Mouse (Mus musculus) neural tube, embryonic 13.5 days (tissue): ENCODE measurements around the gene Cct5. TPM values are rescaled to one million over a fixed set of nuclear protein-coding genes. Genes with fewer than 3 reads are reported as not detected.
A peak's percentile ranks its signal among the peaks of the same experiment; 100 is the strongest.

Source experiments
- ATAC-seq: fragments of 200-750 bp; cut with Nextera tagmentation; 2 replicates; pipeline ENCODE4 v1.8.0; 2017; ENCODE audit warnings: low read depth, mild to moderate bottlenecking, moderate TSS enrichment, moderate library complexity
- H3K27ac ChIP-seq: fragments of 300-500 bp; sonication (generic); replicated peaks from 2 replicates; pipeline ENCODE4 v1.5.1; 2015; ENCODE audit warnings: moderate library complexity, mild to moderate bottlenecking, inconsistent platforms
- H3K27me3 ChIP-seq: fragments of 300-500 bp; sonication (generic); 2 replicates; pipeline ENCODE4 v1.6.1; 2015; ENCODE audit warnings: mild to moderate bottlenecking, inconsistent platforms
- H3K36me3 ChIP-seq: fragments of 300-500 bp; sonication (generic); 2 replicates; pipeline ENCODE4 v1.6.1; 2015; ENCODE audit warnings: mild to moderate bottlenecking, inconsistent platforms
- H3K4me1 ChIP-seq: fragments of 300-500 bp; sonication (generic); replicated peaks from 2 replicates; pipeline ENCODE4 v1.6.1; 2015; ENCODE audit warnings: inconsistent platforms
- H3K4me2 ChIP-seq: fragments of 300-500 bp; sonication (generic); 2 replicates; pipeline ENCODE4 v1.6.1; 2015; ENCODE audit warnings: inconsistent platforms, mild to moderate bottlenecking, moderate library complexity
- H3K4me3 ChIP-seq: fragments of 300-500 bp; sonication (generic); 2 replicates; pipeline ENCODE4 v1.5.1; 2015; ENCODE audit warnings: mild to moderate bottlenecking, inconsistent platforms
- H3K9ac ChIP-seq: fragments of 300-500 bp; sonication (generic); 2 replicates; pipeline ENCODE4 v1.6.1; 2015; ENCODE audit warnings: moderate library complexity, mild to moderate bottlenecking, inconsistent platforms
- H3K9me3 ChIP-seq: fragments of 300-500 bp; sonication (generic); 2 replicates; pipeline ENCODE4 v1.6.1; 2016; ENCODE audit warnings: inconsistent platforms
- WGBS: fragments of 180-500 bp; shearing (Covaris S2); methylation state at CpG from one replicate; pipeline ENCODE4 v1.1.7; 2015; 5-methylcytosine and 5-hydroxymethylcytosine counted together
- polyA plus RNA-seq: library from polyadenylated mRNA; unstranded; fragments of >200 nt; fragmentation: Nextera tagmentation; extraction: Ambion mirVana; gene quantifications from 2 replicates; pipeline ENCODE4 v1.2.1, GENCODE M21; 2015

Gene Cct5
- polyA plus RNA-seq, 1 experiment from 2014 or later, result 545 TPM

DNA sequence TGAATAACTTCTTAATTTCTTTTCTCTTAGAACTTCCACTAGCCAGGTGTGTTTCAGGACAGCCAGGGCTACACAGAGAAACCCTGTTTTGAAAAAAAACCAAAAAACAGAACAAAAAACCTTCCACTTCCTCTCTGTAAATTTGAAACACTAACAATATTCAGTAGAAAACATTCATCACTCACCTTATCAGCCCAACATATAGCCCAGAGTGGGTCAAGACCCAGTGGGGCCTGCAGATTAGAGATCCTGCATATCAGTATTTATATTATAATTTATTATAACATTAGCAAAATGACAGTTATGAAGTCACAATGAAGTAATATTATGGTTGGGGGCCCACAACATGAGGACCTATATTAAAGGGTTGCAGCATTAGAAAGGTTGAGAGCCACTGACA is 27.9 kb downstream of the Cct5 start:
- Histone ChIP-seq H3K27ac (no peak overlapping the region), H3K4me1 (peaks cover 2% of the 10 kb centered on the region), H3K4me3 (no peak overlapping the region), H3K27me3 (no peaks in the 10 kb centered on the region), H3K36me3 (no peaks in the 10 kb centered on the region), H3K4me2 (no peak overlapping the region), H3K9ac (no peak overlapping the region), H3K9me3 (no peaks in the 10 kb centered on the region)
- no peak for ATAC-seq

DNA sequence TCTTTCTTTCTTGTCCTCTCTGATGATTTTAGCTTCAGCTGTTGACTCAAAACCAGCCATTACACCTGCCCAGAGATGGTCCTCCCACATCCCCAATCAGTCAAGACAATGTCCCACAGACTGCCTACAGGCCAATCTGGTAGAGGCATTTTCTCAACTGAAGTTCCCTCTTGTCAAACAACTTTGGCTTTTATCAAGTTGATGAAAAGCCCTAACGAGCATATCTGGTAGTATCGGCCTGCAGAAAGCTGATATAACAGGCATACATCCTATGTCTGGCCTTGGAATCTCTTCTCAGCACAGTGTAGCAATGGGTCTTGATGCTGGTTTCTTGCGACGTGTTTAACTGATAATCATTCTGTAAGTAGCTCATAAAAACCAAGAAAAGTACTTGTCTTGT is 28.3 kb downstream of the Cct5 start:
- Histone ChIP-seq H3K36me3 (no peaks in the 10 kb centered on the region), H3K27ac (no peak overlapping the region), H3K4me3 (no peak overlapping the region), H3K9me3 (no peaks in the 10 kb centered on the region), H3K4me2 (no peak overlapping the region), H3K4me1 (peaks cover 5% of the 10 kb centered on the region), H3K9ac (no peak overlapping the region), H3K27me3 (no peaks in the 10 kb centered on the region)
- 89% methylated on average over 4 of the region's 4 CpGs for WGBS
- no peak for ATAC-seq

DNA sequence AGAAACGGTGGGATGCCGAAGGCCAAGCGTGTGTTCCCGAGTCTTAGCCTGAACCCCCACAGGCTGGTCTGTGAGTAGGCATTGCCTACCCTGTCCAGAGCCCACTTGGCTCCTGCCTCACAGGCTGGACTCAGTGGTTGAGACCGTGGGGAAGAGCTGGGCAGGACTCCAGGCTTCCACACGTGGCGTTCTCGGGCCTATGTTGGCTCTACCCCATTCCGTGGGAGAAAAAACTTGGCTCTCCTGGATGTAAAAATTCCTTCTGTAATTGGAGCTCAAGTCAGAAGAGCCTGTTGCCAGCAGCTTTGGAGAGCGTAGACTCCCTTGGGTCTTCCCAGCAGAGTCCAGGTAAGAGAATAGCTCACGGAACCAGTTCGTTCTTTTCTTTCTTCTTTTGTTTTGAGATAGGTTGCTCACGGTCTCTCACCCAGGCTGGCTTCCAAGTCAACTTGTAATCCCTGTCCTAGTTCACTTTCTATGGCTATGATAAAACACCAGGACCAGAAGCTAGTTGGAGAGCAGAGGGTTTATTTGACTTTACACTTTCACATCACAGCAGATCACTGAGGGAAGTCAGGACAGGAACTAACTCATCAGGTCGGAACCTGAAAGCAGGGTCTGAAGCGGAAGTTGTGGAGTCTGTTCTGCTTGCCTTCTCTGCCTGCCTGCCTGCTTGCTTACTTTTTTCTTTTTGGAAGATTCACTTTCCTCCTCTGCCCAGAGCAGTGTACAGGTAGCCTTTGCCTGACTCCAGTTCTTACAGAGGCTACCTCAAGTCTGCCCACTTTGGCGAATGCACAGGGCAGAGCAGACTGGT is 29.5 kb downstream of the Cct5 start:
- WGBS, result 80% methylated on average over 16 of the region's 16 CpGs
- no peak overlapping the region for H3K9ac ChIP-seq
- peaks cover 5% of the 10 kb centered on the region for H3K4me1 ChIP-seq
- H3K27ac ChIP-seq, result no peak overlapping the region
- no peaks in the 10 kb centered on the region for H3K9me3 ChIP-seq
- ATAC-seq, result no peak
- H3K27me3 ChIP-seq, result no peaks in the 10 kb centered on the region
- H3K4me3 ChIP-seq, result no peak overlapping the region
- no peaks in the 10 kb centered on the region for H3K36me3 ChIP-seq
- H3K4me2 ChIP-seq, result no peak overlapping the region

DNA sequence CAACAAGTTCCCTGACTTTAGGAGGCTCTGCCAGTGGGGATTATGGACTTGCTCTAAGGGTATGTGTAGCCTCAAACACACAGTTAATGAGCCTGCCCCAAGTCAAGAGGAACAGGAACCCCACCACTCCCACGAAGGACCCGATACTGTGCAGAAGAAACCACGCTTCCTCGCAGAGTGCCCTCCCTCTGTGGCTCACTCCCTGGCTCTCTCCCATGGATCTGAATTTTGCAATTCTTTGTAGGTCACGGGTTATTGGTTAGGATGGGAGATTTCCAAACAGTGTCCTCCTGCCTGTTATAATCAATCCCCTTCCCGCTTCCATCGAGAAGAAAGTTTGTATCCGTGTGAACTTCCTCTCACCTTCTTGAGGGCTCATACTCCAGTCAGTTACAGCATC is 30.6 kb downstream of the Cct5 start:
- no peak for ATAC-seq
- H3K9ac ChIP-seq, result no peak overlapping the region
- H3K9me3 ChIP-seq, result no peaks in the 10 kb centered on the region
- H3K36me3 ChIP-seq, result no peaks in the 10 kb centered on the region
- peaks cover 5% of the 10 kb centered on the region for H3K4me1 ChIP-seq
- no peak overlapping the region for H3K27ac ChIP-seq
- 95% methylated on average over 8 of the region's 8 CpGs for WGBS
- no peak overlapping the region for H3K4me2 ChIP-seq
- H3K27me3 ChIP-seq, result no peaks in the 10 kb centered on the region
- no peak overlapping the region for H3K4me3 ChIP-seq

DNA sequence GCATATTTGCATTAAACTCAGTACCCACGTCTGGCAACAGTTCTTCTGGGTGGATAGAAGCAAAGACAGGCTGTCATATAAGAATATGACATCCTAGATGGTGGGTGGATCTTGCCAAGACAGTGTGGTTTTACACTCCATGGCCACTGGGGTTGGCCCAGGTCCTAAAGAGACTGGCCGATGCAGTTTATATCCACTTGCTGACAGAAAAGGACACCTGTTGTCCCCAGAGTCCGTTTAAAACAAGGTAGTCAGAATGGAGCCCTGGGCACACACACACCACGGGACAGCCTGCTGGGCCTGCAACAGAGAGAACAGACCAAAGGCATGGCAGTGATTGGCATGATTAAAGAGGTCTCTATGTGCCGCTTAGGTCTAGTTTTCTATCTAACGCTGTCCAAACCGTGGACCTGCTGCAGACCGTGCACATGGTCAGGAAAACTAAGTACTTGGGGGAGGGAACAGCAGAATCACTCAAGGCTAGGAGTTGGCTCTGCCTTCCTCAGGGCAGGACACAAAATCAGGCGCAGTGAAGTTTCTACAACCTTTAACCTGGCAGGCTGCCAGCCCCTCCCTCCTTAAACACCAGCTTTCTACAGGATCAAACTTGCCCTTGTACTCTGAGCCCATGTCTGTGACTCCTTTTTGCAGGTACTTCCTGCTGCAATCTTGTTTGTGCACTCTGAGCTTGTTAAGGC is 32.1 kb downstream of the Cct5 start:
- Histone ChIP-seq H3K36me3 (no peaks in the 10 kb centered on the region), H3K4me3 (no peak overlapping the region), H3K27ac (no peak overlapping the region), H3K27me3 (no peaks in the 10 kb centered on the region), H3K9ac (no peak overlapping the region), H3K9me3 (no peaks in the 10 kb centered on the region), H3K4me1 (peaks cover 5% of the 10 kb centered on the region), H3K4me2 (no peak overlapping the region)
- 66% methylated on average over 9 of the region's 9 CpGs for WGBS
- no peak for ATAC-seq

DNA sequence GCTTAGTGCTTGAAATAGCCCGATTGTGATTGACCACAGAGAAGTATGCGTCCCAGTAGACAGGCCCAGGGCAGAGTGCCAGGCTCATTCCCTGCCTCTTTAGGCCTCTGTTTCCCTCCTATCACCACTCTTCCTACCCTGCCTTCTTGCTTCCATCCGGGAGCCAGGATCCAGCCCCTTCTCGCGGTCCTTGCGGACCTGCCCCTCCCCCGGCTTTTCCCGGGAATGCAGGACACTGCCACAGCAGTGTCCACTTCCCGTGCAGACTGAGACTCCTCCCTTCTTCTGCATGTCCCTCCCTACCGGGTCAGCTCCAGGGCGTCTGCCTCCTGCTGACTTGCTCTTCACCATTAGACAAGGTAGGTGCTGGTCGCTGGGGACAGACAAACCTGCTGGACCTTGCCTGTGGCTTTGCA is 33.0 kb downstream of the Cct5 start:
- WGBS, result 20% methylated on average over 12 of the region's 12 CpGs
- 0 out of 2 replicates have a peak, but pooled peaks have one; percentile 27 for ATAC-seq
- H3K4me3 ChIP-seq, result no peak overlapping the region
- no peaks in the 10 kb centered on the region for H3K36me3 ChIP-seq
- no peaks in the 10 kb centered on the region for H3K9me3 ChIP-seq
- peaks cover 5% of the 10 kb centered on the region for H3K4me1 ChIP-seq
- H3K4me2 ChIP-seq, result 0 out of 2 replicates have a peak overlapping the region, but pooled peaks have one; percentile 11
- no peak overlapping the region for H3K27ac ChIP-seq
- no peaks in the 10 kb centered on the region for H3K27me3 ChIP-seq
- H3K9ac ChIP-seq, result no peak overlapping the region

DNA sequence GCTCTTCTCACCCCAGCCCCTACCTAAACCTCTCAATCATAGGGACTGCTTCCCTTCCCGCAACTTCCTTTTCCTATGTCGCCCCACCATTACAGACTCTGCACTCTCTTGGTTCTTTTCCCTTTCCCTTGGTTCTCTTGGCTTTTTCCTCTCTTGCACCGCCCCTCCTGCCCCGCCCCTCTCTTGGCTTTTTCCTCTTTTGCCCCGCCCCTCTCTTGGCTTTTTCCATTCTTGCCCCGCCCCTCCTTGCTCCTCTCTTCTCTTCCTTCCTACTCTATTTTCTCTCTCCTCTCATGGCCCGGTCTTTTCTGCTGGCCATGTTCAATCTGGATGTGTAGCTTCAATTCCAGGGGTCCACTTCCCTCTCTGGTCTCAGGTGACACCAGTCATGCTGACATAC is 34.2 kb downstream of the Cct5 start:
- WGBS, result 59% methylated on average over 7 of the region's 7 CpGs
- no peak for ATAC-seq
- Histone ChIP-seq H3K4me3 (no peak overlapping the region), H3K27me3 (no peaks in the 10 kb centered on the region), H3K27ac (no peak overlapping the region), H3K4me1 (peaks cover 5% of the 10 kb centered on the region), H3K9me3 (no peaks in the 10 kb centered on the region), H3K9ac (no peak overlapping the region), H3K36me3 (no peaks in the 10 kb centered on the region), H3K4me2 (no peak overlapping the region)

DNA sequence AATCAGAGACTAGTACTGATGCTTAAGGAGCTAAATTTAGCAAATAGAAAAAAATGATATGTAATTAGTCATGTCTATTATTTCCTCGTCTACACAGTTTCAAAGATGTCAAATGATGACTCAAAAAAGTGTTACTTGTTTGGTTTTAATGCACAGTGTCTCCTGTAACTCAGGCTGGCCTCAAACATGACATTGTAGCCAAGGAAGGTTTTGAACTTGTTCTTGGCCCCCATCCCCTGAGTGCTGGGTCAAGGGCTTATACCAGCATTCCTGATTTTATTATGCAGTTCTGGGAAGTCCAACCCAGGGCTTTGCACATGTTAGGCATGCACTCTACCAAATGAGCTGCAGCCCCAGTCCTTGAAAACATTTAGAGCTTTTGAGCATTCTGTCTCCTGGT is 35.8 kb downstream of the Cct5 start:
- Histone ChIP-seq H3K9me3 (no peaks in the 10 kb centered on the region), H3K9ac (no peak overlapping the region), H3K4me1 (peaks cover 5% of the 10 kb centered on the region), H3K27ac (no peak overlapping the region), H3K4me3 (no peak overlapping the region), H3K36me3 (no peaks in the 10 kb centered on the region), H3K4me2 (no peak overlapping the region), H3K27me3 (no peaks in the 10 kb centered on the region)
- ATAC-seq, result no peak
- WGBS, result 84% methylated on average over 1 of the region's 1 CpGs

DNA sequence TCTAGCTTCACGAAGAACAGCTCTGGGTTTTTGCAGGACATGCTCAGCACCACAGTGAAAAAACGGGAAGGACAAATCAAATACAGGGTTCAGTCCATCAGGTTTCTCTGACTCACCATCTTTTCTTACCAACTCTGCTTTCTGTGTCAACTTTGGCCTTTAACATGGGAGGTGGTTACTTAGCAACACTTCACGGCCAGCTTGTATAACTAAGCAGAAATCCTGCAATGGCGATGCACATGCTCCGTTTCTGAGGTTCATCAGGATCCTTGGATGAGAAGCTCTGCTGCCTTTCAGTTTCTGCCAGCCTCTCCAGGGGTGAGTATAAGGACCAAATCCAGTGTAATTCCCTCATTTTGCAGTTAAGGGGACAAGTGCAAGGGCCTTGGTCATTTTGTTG is 36.4 kb downstream of the Cct5 start, which contains the start of gene Cmbl:
TSS of gene Cmbl (plus strand) at position 206 of the 400 bp plus-strand sequence.
- Histone ChIP-seq H3K4me3 (no peak within 1 kb of the TSS), H3K27me3 (no peaks in the 10 kb centered on the region), H3K36me3 (no peaks in the 10 kb centered on the region), H3K4me2 (no peak within 1 kb of the TSS), H3K27ac (no peak within 1 kb of the TSS), H3K9me3 (no peaks in the 10 kb centered on the region), H3K9ac (no peak within 1 kb of the TSS), H3K4me1 (peaks cover 5% of the 10 kb centered on the region)
- WGBS, result 74% methylated on average over 5 of the region's 5 CpGs
- no peak for ATAC-seq

DNA sequence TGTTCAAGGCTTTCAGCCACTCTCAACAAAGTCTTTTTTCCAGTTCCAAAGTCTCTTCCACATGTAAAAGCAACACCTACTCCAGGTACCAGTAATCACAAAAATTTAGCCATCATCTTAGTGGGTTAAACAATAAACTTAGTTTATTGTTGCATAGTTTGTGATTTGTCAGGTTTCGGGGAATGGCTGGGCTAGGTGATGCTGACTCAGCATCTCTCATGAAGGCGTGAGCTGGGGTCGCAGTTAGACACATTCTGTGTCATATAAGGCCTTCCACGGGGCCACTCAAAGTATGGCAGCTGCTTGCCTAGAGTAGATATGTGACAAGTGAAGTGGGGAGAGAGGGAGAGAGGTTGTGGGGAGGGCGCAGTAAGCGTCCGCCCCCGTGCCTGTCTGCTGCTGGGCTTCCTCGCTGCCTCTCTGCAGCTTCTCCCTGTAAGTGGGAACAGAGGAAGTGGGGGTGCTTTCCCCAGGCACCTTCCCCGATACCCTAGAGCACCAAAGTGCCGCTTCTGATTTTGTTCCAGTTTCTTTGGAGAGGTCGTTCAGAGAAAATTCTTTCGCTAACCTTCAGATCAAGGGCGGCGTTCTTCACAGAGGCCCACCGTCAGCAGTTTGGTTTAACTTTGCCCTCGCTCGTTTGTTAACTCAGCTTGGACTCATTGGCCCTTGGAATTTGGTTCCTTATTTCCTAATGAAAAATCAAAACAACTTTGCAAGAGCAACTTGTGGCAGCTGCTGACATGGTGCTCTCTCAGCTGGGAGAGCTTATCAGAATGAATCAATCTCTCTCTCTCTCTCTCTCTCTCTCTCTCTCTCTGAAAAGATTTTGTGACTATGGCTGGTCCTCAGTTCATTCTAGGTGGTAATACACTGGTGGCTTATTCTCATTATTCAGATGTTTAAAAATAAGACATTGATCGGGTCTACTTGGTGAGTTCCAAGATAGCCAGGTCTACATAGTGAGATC is 37.7 kb downstream of the Cct5 start:
- Histone ChIP-seq H3K9ac (no peak overlapping the region), H3K4me1 (peaks cover 4% of the 10 kb centered on the region), H3K4me2 (no peak overlapping the region), H3K4me3 (no peak overlapping the region), H3K36me3 (no peaks in the 10 kb centered on the region), H3K9me3 (no peaks in the 10 kb centered on the region), H3K27ac (no peak overlapping the region), H3K27me3 (no peaks in the 10 kb centered on the region)
- WGBS, result 78% methylated on average over 19 of the region's 19 CpGs
- no peak for ATAC-seq

DNA sequence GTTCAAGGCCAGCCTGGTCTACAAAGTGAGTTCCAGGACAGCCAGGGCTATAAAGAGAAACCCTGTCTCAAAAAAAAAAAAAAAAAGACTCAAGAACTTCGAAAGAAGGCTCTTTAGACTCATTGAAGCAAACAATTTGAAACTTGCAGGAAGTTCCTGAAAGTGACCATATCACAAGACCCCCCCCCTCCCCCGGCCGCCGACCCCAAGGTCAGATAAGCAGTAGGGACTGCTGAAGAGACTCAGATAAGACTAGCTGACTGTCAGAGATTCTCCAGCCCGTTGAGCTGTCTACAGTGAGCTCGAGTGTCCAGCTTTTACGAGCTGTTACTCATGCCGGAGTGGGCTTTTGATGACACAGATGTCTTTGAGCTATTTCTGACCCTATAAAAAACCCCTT is 38.8 kb downstream of the Cct5 start:
- Histone ChIP-seq H3K9me3 (no peaks in the 10 kb centered on the region), H3K4me1 (no peaks in the 10 kb centered on the region), H3K27me3 (no peaks in the 10 kb centered on the region), H3K4me3 (no peak overlapping the region), H3K27ac (no peak overlapping the region), H3K36me3 (no peaks in the 10 kb centered on the region), H3K4me2 (no peak overlapping the region), H3K9ac (no peak overlapping the region)
- 75% methylated on average over 8 of the region's 8 CpGs for WGBS
- ATAC-seq, result no peak

DNA sequence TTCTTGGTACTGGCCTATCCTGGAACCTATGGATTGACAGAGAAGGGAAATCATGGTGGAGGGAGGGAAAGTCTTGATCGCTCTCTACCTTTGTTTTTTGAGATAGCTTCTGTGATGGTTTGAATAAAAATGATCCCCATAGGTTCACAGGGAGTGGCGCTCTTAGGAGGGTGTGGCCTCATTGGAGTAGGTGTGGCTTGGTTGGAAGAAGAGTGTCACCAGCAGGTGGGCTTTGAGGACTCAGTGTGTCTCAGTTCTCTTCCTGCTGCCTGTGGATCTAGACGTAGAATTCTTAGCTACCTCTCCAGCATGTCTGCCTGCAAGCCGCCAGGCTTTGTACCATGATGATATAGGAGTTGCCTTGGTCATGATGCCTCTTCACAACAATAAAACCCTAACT is 39.6 kb downstream of the Cct5 start:
- 97% methylated on average over 4 of the region's 4 CpGs for WGBS
- no peak overlapping the region for H3K4me2 ChIP-seq
- H3K27me3 ChIP-seq, result no peaks in the 10 kb centered on the region

More for the DNA sequence above, 39.6 kb downstream of the Cct5 start:
- Histone ChIP-seq H3K4me1 (no peaks in the 10 kb centered on the region), H3K9me3 (no peaks in the 10 kb centered on the region), H3K9ac (no peak overlapping the region), H3K27ac (no peak overlapping the region), H3K4me3 (no peak overlapping the region), H3K36me3 (no peaks in the 10 kb centered on the region)
- ATAC-seq, result no peak
